Mouse (Mus musculus) forebrain, embryonic 11.5 days (tissue): ENCODE measurements at regions not wholly inside any gene's neighbourhood (a gene's known extent, or its start where the extent isn't known, plus 50 kb on each side); places are given as distances from the start of the nearest gene placed in this dataset.

Experiments
- ATAC-seq: fragments of 200-750 bp; cut with Nextera tagmentation; replicated peaks from 2 replicates; pipeline ENCODE4 v1.8.0; 2017; ENCODE audit warnings: moderate TSS enrichment; ENCODE audit not compliant: low FRiP score
- DNase-seq: peaks from one replicate; pipeline ENCODE4 v3.0.0-alpha.2; 2017; ENCODE audit warnings: low spot score
- H3K27ac ChIP-seq: fragments of 300-500 bp; sonication (generic); 2 replicates; pipeline ENCODE4 v1.5.1; 2014; ENCODE audit warnings: low read depth, low read length
- H3K27me3 ChIP-seq: fragments of 300-500 bp; sonication (generic); 2 replicates; pipeline ENCODE4 v1.6.1; 2014; ENCODE audit warnings: mild to moderate bottlenecking, low read length, mixed read lengths; ENCODE audit not compliant: control insufficient read depth, insufficient read depth
- H3K36me3 ChIP-seq: fragments of 300-500 bp; sonication (generic); 2 replicates; pipeline ENCODE4 v1.6.1; 2014; ENCODE audit warnings: mild to moderate bottlenecking, low read length, moderate library complexity, mixed read lengths; ENCODE audit not compliant: control insufficient read depth, insufficient read depth
- H3K4me1 ChIP-seq: fragments of 300-500 bp; sonication (generic); replicated peaks from 2 replicates; pipeline ENCODE4 v1.6.1; 2014; ENCODE audit warnings: low read length, mixed read lengths; ENCODE audit not compliant: control insufficient read depth, insufficient read depth
- H3K4me2 ChIP-seq: fragments of 300-500 bp; sonication (generic); 2 replicates; pipeline ENCODE4 v1.6.1; 2014; ENCODE audit warnings: low read depth, mild to moderate bottlenecking, low read length, moderate library complexity, mixed read lengths; ENCODE audit not compliant: severe bottlenecking
- H3K4me3 ChIP-seq: fragments of 300-500 bp; sonication (generic); 2 replicates; pipeline ENCODE4 v1.5.1; 2014; ENCODE audit warnings: low read depth, low read length
- H3K9ac ChIP-seq: fragments of 300-500 bp; sonication (generic); 2 replicates; pipeline ENCODE4 v1.6.1; 2014; ENCODE audit warnings: low read length
- H3K9me3 ChIP-seq: fragments of 300-500 bp; sonication (generic); 2 replicates; pipeline ENCODE4 v1.6.1; 2016; ENCODE audit warnings: low read length, mixed read lengths; ENCODE audit not compliant: control insufficient read depth
- WGBS: fragments of 180-500 bp; shearing (Covaris S2); extraction: QIAGEN DNeasy Blood & Tissue Kit; methylation state at CpG from one replicate; pipeline ENCODE4 v1.1.7; 2014; 5-methylcytosine and 5-hydroxymethylcytosine counted together

- Histone ChIP-seq H3K36me3 (no peaks in the 10 kb centered on the region), H3K4me2 (no peak overlapping the region), H3K27ac (no peak overlapping the region), H3K4me3 (no peak overlapping the region), H3K27me3 (no peaks in the 10 kb centered on the region), H3K4me1 (no peaks in the 10 kb centered on the region), H3K9me3 (no peaks in the 10 kb centered on the region), H3K9ac (no peak overlapping the region)
- DNase-seq (no peak), ATAC-seq (peak; percentile 65)
- 72% methylated on average over 1 of the region's 1 CpGs for WGBS
Observed at GRCm38 (mm10) chr14:113012320-113013244, 301.8 kb upstream of the Tpm3-rs7 start.

DNA sequence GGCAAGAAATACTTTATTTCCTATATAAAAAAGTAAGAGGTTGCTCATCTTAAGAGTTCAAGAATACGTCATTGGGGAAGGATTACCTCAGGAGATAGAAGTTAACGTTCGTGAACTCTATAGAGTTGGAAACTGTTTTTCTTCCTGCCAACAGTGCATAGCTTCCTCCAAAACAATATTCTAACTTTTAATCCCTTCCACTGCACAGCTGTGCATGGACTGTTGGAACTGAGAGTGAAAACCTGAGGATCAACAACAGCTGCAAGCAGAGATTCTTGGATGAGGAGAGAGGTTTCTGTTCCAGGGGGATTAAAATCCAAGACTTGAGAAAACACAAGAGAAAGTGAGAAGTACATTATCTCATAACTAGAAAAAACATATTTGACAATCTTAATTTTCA, 288.2 kb upstream of the Tpm3-rs7 start:
- H3K27ac ChIP-seq, result no peak overlapping the region
- no peak overlapping the region for H3K4me2 ChIP-seq
- ATAC-seq (no peak), DNase-seq (no peak)
- H3K27me3 ChIP-seq, result no peaks in the 10 kb centered on the region
- WGBS, result 91% methylated on average over 3 of the region's 3 CpGs
- H3K4me1 ChIP-seq, result no peaks in the 10 kb centered on the region
- no peaks in the 10 kb centered on the region for H3K9me3 ChIP-seq
- no peak overlapping the region for H3K9ac ChIP-seq
- no peaks in the 10 kb centered on the region for H3K36me3 ChIP-seq
- no peak overlapping the region for H3K4me3 ChIP-seq
